Mouse (Mus musculus) heart, embryonic 12.5 days (tissue): ENCODE results near the gene Trpv3. TPM values are rescaled to one million over a fixed set of nuclear protein-coding genes. Genes with fewer than 3 reads are reported as not detected.
A peak's percentile ranks its signal among the peaks of the same experiment; 100 is the strongest.

Source experiments
- ATAC-seq: fragments of 200-750 bp; cut with Nextera tagmentation; 2 replicates; pipeline ENCODE4 v1.8.0; 2017; ENCODE audit warnings: moderate TSS enrichment, moderate library complexity; ENCODE audit not compliant: insufficient number of reproducible peaks, low FRiP score
- H3K27ac ChIP-seq: fragments of 300-500 bp; sonication (generic); 2 replicates; pipeline ENCODE4 v1.5.1; 2016; ENCODE audit warnings: mild to moderate bottlenecking, moderate library complexity; ENCODE audit not compliant: poor library complexity, severe bottlenecking
- H3K27me3 ChIP-seq: fragments of 300-500 bp; sonication (generic); replicated peaks from 2 replicates; pipeline ENCODE4 v1.6.1; 2016; ENCODE audit warnings: mild to moderate bottlenecking, moderate library complexity
- H3K36me3 ChIP-seq: fragments of 300-500 bp; sonication (generic); 2 replicates; pipeline ENCODE4 v1.6.1; 2016; ENCODE audit warnings: mild to moderate bottlenecking, moderate library complexity
- H3K4me1 ChIP-seq: fragments of 300-500 bp; sonication (generic); replicated peaks from 2 replicates; pipeline ENCODE4 v1.6.1; 2016; ENCODE audit warnings: mild to moderate bottlenecking
- H3K4me2 ChIP-seq: fragments of 300-500 bp; sonication (generic); 2 replicates; pipeline ENCODE4 v1.6.1; 2016; ENCODE audit warnings: mild to moderate bottlenecking, moderate library complexity
- H3K4me3 ChIP-seq: fragments of 300-500 bp; sonication (generic); 2 replicates; pipeline ENCODE4 v1.5.1; 2016; ENCODE audit warnings: mild to moderate bottlenecking
- H3K9ac ChIP-seq: fragments of 300-500 bp; sonication (generic); 2 replicates; pipeline ENCODE4 v1.6.1; 2016; ENCODE audit warnings: mild to moderate bottlenecking, moderate library complexity
- H3K9me3 ChIP-seq: fragments of 300-500 bp; sonication (generic); replicated peaks from 2 replicates; pipeline ENCODE4 v1.6.1; 2016; ENCODE audit warnings: mild to moderate bottlenecking, moderate library complexity
- WGBS: fragments of 180-500 bp; shearing (Covaris S2); methylation state at CpG from one replicate; pipeline ENCODE4 v1.1.7; 2016; 5-methylcytosine and 5-hydroxymethylcytosine counted together
- polyA plus RNA-seq: library from polyadenylated mRNA; unstranded; fragments of >200 nt; fragmentation: Nextera tagmentation; extraction: Ambion mirVana; gene quantifications from 2 replicates; pipeline ENCODE4 v1.2.1, GENCODE M21; 2016

Trpv3 gene
- polyA plus RNA-seq: 0.03 TPM in 2 replicates

- no peak within 1 kb of the TSS for H3K27ac ChIP-seq
- 67% methylated on average over 7 of the region's 7 CpGs for WGBS
- H3K4me2 ChIP-seq: no peak within 1 kb of the TSS
- peaks cover 4% of the 10 kb centered on the region; the same call in 1 of the 2 replicates for H3K4me1 ChIP-seq
- ATAC-seq: no peak
- H3K27me3 ChIP-seq: peaks cover 19% of the 10 kb centered on the region
- H3K4me3 ChIP-seq: no peak within 1 kb of the TSS
- no peaks in the 10 kb centered on the region for H3K36me3 ChIP-seq
- no peaks in the 10 kb centered on the region for H3K9me3 ChIP-seq
- H3K9ac ChIP-seq: no peak within 1 kb of the TSS
Measured at GRCm38 (mm10) chr11:73267267-73267666, at the start of gene Trpv3. Gene Trpv3, plus strand, starts transcription at chr11:73267388.

DNA sequence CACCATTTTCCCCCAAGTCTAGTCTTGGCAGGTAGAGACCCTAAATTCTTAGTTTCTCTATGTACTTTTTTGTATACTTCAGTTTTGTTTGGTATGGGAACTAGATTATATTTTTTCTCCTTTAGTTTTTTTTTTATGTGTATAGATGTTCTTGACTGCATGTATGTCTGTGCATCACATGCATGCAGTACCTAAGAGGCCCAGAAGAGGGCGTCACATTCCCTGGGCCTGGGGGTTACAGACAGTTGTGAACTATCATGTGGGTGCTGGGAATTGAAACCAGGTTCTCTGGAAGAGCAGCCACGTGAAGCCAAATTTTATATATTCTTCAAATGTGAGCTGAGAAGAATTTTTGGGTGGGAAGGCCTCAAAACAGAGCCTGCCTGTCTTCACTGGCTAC lies 47.5 kb upstream of the Trpv3 start:
- Histone ChIP-seq H3K9me3 (no peaks in the 10 kb centered on the region; the same call in 1 of the 2 replicates), H3K4me1 (no peaks in the 10 kb centered on the region), H3K4me2 (no peak overlapping the region), H3K36me3 (no peaks in the 10 kb centered on the region), H3K4me3 (no peak overlapping the region), H3K9ac (no peak overlapping the region), H3K27ac (no peak overlapping the region), H3K27me3 (peaks cover 6% of the 10 kb centered on the region; the same call in 1 of the 2 replicates)
- no peak for ATAC-seq
- WGBS: 40% methylated on average over 2 of the region's 2 CpGs

DNA sequence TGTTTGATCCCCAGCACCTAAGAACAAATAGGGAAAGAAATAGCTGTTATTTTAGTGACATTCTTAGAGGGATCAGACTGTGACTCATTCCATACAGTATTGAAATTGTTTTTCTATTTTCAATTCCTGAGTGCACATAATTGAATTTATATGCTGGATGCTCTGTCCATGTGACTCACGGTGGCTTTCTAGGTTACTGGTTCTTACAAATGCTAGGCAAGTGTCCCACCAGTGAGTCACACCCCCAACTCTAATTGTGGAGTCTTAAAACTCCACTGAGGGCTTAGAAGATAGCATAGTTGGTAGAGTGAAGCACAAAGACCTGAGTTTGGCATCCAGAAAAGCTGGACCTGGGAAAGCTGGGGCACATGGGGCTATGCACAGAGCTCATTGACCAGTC lies 46.5 kb upstream of the Trpv3 start:
- Histone ChIP-seq H3K4me2 (no peak overlapping the region), H3K36me3 (no peaks in the 10 kb centered on the region), H3K27ac (no peak overlapping the region), H3K9me3 (no peaks in the 10 kb centered on the region; the same call in 1 of the 2 replicates), H3K4me3 (no peak overlapping the region), H3K27me3 (no peaks in the 10 kb centered on the region), H3K4me1 (no peaks in the 10 kb centered on the region), H3K9ac (no peak overlapping the region)
- 83% methylated on average over 1 of the region's 1 CpGs for WGBS
- no peak for ATAC-seq

GRCm38 (mm10) chr11:73222846-73223245 lies 44.3 kb upstream of the Trpv3 start:
- Histone ChIP-seq H3K4me3 (no peak overlapping the region), H3K4me1 (no peaks in the 10 kb centered on the region), H3K27me3 (no peaks in the 10 kb centered on the region), H3K9ac (no peak overlapping the region), H3K9me3 (no peaks in the 10 kb centered on the region; the same call in 1 of the 2 replicates), H3K4me2 (no peak overlapping the region), H3K36me3 (no peaks in the 10 kb centered on the region), H3K27ac (no peak overlapping the region)
- peak; percentile 33; the same call in 1 of the 2 replicates for ATAC-seq
- WGBS: 28% methylated on average over 5 of the region's 5 CpGs

- no peak overlapping the region for H3K4me3 ChIP-seq
- H3K27ac ChIP-seq: no peak overlapping the region
- H3K9me3 ChIP-seq: peaks cover 2% of the 10 kb centered on the region; the same call in 1 of the 2 replicates
- 68% methylated on average over 2 of the region's 2 CpGs for WGBS
- ATAC-seq: no peak
- no peak overlapping the region for H3K4me2 ChIP-seq
- no peaks in the 10 kb centered on the region for H3K27me3 ChIP-seq
- H3K36me3 ChIP-seq: no peaks in the 10 kb centered on the region
- no peaks in the 10 kb centered on the region for H3K4me1 ChIP-seq
- no peak overlapping the region for H3K9ac ChIP-seq
Measured at GRCm38 (mm10) chr11:73223966-73224365, 43.2 kb upstream of the Trpv3 start.

- Histone ChIP-seq H3K9ac (no peak overlapping the region), H3K27ac (no peak overlapping the region), H3K9me3 (0 out of 2 replicates have a peak, but pooled peaks cover 4% of the 10 kb centered on the region), H3K4me3 (no peak overlapping the region), H3K4me2 (no peak overlapping the region), H3K4me1 (no peaks in the 10 kb centered on the region), H3K36me3 (no peaks in the 10 kb centered on the region), H3K27me3 (no peaks in the 10 kb centered on the region)
- WGBS: 80% methylated on average over 6 of the region's 6 CpGs
- ATAC-seq: no peak
Measured at GRCm38 (mm10) chr11:73225856-73226255, 41.3 kb upstream of the Trpv3 start.

DNA sequence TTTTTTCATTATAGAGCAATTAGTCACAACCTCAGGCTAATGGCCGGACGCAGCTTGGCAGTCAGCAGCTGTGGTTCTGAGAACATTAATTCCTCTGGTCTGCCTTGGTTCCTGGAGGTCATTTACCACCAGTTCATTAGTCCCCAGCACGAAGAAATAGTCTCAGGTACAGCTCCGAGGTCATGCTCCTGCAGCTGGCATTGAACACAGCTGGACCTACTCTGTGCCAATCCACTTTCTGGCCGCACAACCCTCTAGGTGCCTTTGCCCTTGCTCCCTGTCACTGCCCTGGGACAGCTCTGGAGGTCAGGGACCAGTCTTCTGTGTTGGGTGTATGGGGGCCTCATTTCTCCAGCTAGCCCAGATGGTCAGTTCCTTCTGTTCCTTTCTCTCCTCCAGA lies 38.3 kb upstream of the Trpv3 start:
- Histone ChIP-seq H3K27me3 (no peaks in the 10 kb centered on the region), H3K9ac (no peak overlapping the region), H3K27ac (no peak overlapping the region), H3K9me3 (0 out of 2 replicates have a peak, but pooled peaks cover 4% of the 10 kb centered on the region), H3K36me3 (no peaks in the 10 kb centered on the region), H3K4me3 (no peak overlapping the region), H3K4me1 (no peaks in the 10 kb centered on the region), H3K4me2 (no peak overlapping the region)
- WGBS: 74% methylated on average over 5 of the region's 5 CpGs
- no peak for ATAC-seq

- Histone ChIP-seq H3K27me3 (no peaks in the 10 kb centered on the region), H3K4me3 (no peak overlapping the region), H3K4me2 (no peak overlapping the region), H3K9me3 (0 out of 2 replicates have a peak, but pooled peaks cover 4% of the 10 kb centered on the region), H3K4me1 (no peaks in the 10 kb centered on the region), H3K9ac (no peak overlapping the region), H3K36me3 (no peaks in the 10 kb centered on the region), H3K27ac (no peak overlapping the region)
- WGBS: 79% methylated on average over 5 of the region's 5 CpGs
- ATAC-seq: no peak
Measured at GRCm38 (mm10) chr11:73230081-73230480, 37.1 kb upstream of the Trpv3 start.

DNA sequence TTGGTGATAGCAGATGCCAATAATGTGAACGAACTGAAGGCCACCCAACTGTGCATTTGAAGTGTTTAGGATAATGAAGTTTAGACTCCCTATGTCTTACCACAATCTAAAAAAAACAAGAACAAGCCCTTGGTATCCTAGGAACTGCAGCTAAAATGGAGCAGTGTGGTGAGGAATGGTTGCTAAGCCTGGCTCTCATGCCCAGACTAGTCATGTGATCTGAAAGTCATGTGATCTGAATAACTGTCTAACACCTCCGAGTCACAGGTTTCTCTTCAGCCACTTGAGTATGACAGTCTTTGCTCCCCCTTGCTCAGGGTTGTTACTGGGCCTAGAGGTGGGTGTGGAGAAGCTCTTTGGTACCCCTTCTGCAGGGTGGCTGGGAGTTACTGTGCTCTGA lies 34.7 kb upstream of the Trpv3 start:
- ATAC-seq: no peak
- no peak overlapping the region for H3K9ac ChIP-seq
- H3K27me3 ChIP-seq: no peaks in the 10 kb centered on the region
- H3K4me2 ChIP-seq: no peak overlapping the region
- H3K9me3 ChIP-seq: 0 out of 2 replicates have a peak, but pooled peaks cover 4% of the 10 kb centered on the region
- WGBS: 55% methylated on average over 2 of the region's 2 CpGs
- H3K27ac ChIP-seq: no peak overlapping the region
- H3K36me3 ChIP-seq: no peaks in the 10 kb centered on the region
- H3K4me1 ChIP-seq: peaks cover 4% of the 10 kb centered on the region; the same call in 1 of the 2 replicates
- no peak overlapping the region for H3K4me3 ChIP-seq

DNA sequence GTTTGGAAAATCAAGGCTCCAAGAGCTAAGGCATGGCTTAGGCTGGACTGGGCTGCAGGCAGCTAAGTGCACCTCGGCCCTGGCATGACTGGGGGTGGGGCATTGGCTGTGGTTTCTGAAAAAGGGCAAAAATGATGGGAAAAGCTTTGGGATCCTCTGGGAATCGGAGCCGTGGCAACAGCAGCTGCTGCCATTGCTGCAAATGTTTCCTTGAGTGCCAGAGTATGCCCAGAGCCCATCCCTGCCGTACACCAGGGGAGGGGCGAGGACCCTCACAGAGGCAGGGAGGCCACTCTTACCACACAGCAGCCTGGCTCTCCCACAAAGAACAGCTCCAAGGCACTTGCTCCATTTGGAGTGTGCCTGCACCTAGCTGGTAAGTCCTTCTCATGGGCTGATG lies 33.2 kb upstream of the Trpv3 start, which contains the start of gene Trpv1:
Gene Trpv1, plus strand, starts transcription at position 301 of the 400 bp plus-strand sequence.
- peaks cover 4% of the 10 kb centered on the region; the same call in 1 of the 2 replicates for H3K4me1 ChIP-seq
- 81% methylated on average over 5 of the region's 5 CpGs for WGBS
- ATAC-seq: no peak

GRCm38 (mm10) chr11:73235990-73236701 lies 31.0 kb upstream of the Trpv3 start:
- Histone ChIP-seq H3K27me3 (no peaks in the 10 kb centered on the region; the same call in 1 of the 2 replicates), H3K27ac (peak overlapping the region; percentile 67; the same call in 1 of the 2 replicates), H3K9ac (no peak overlapping the region), H3K36me3 (no peaks in the 10 kb centered on the region), H3K4me1 (peaks cover 4% of the 10 kb centered on the region; the same call in 1 of the 2 replicates), H3K9me3 (no peaks in the 10 kb centered on the region), H3K4me2 (no peak overlapping the region), H3K4me3 (no peak overlapping the region)
- WGBS: 26% methylated on average over 5 of the region's 5 CpGs
- 0 out of 2 replicates have a peak, but pooled peaks have one; percentile 46 for ATAC-seq

More for the DNA sequence above, 33.2 kb upstream of the Trpv3 start, which contains the start of gene Trpv1:
- H3K4me2 ChIP-seq: no peak within 1 kb of the TSS
- 0 out of 2 replicates have a peak, but pooled peaks cover 2% of the 10 kb centered on the region for H3K9me3 ChIP-seq
- H3K27ac ChIP-seq: no peak within 1 kb of the TSS
- H3K36me3 ChIP-seq: no peaks in the 10 kb centered on the region
- H3K9ac ChIP-seq: no peak within 1 kb of the TSS
- H3K27me3 ChIP-seq: no peaks in the 10 kb centered on the region
- H3K4me3 ChIP-seq: no peak within 1 kb of the TSS
